Mouse (Mus musculus): ENCODE results near the gene Gm6020. TPM values are rescaled to one million over a fixed set of nuclear protein-coding genes. Genes with fewer than 3 reads are reported as not detected.
"Not testable (repeated sequence)": the region's sequence is repeated elsewhere in the genome, so short reads cannot be mapped to it uniquely, and the experiment has no call there.

Gene Gm6020
- not detected in 2 replicates for polyA plus RNA-seq (2015; fragmentation: Nextera tagmentation; extraction: Ambion mirVana)

GRCm38 (mm10) chr19:61183590-61183989, at the start of gene Gm6020:
Gene Gm6020 (plus strand): TSS chr19:61183890.
- H3K4me1 ChIP-seq; H3K4me3 ChIP-seq; H3K27ac ChIP-seq; ATAC-seq (ENCODE audit: low FRiP score, low read depth); H3K36me3 ChIP-seq; H3K9ac ChIP-seq; H3K4me2 ChIP-seq (replicated peaks); H3K27me3 ChIP-seq: not testable (repeated sequence)
- H3K9me3 ChIP-seq: peaks cover 27% of the 10 kb centered on the region
- 75% methylated on average over 2 of the region's 2 CpGs for WGBS

- no peak overlapping the region for H3K4me2 ChIP-seq (replicated peaks)
- H3K4me3 ChIP-seq: no peak overlapping the region
- peaks cover 4% of the 10 kb centered on the region for H3K36me3 ChIP-seq
- H3K27me3 ChIP-seq: no peaks in the 10 kb centered on the region
- no peak overlapping the region for H3K9ac ChIP-seq
- no peak overlapping the region for H3K27ac ChIP-seq
- ATAC-seq (ENCODE audit: low FRiP score, low read depth): no peak
- no peaks in the 10 kb centered on the region for H3K9me3 ChIP-seq
- H3K4me1 ChIP-seq: peaks cover 8% of the 10 kb centered on the region
These were observed 45.0 kb upstream of the Gm6020 start for GRCm38 (mm10) chr19:61138655-61139054.

GRCm38 (mm10) chr19:61140342-61141206, 43.1 kb upstream of the Gm6020 start, which contains the start of gene Zfp950:
Gene Zfp950 (minus strand): TSS chr19:61140840.
- Histone ChIP-seq H3K27me3 (no peaks in the 10 kb centered on the region), H3K27ac (0 out of 2 replicates have a peak within 1 kb of the TSS, but pooled peaks have one; percentile 52), H3K4me3 (peak within 1 kb of the TSS; percentile 81), H3K4me1 (peaks cover 8% of the 10 kb centered on the region), H3K4me2 (replicated peaks) (peak within 1 kb of the TSS; percentile 69), H3K9ac (peak within 1 kb of the TSS; percentile 86), H3K9me3 (no peaks in the 10 kb centered on the region), H3K36me3 (no peaks in the 10 kb centered on the region; the same call in none of the 2 replicates)
- peak; percentile 99 for ATAC-seq (ENCODE audit: low FRiP score, low read depth)
- under 1% methylated on average over 18 of the region's 18 CpGs for WGBS

- no peaks in the 10 kb centered on the region; the same call in 1 of the 2 replicates for H3K36me3 ChIP-seq
- 24% methylated on average over 4 of the region's 4 CpGs for WGBS
- no peak overlapping the region for H3K27ac ChIP-seq
- peaks cover 8% of the 10 kb centered on the region for H3K4me1 ChIP-seq
- peak overlapping the region; percentile 86 for H3K9ac ChIP-seq
- no peaks in the 10 kb centered on the region for H3K9me3 ChIP-seq
- H3K4me3 ChIP-seq: peak overlapping the region; percentile 81
- peak overlapping the region; percentile 69 for H3K4me2 ChIP-seq (replicated peaks)
- ATAC-seq (ENCODE audit: low FRiP score, low read depth): no peak
- no peaks in the 10 kb centered on the region for H3K27me3 ChIP-seq
These were observed 42.4 kb upstream of the Gm6020 start for GRCm38 (mm10) chr19:61141299-61141698.

DNA sequence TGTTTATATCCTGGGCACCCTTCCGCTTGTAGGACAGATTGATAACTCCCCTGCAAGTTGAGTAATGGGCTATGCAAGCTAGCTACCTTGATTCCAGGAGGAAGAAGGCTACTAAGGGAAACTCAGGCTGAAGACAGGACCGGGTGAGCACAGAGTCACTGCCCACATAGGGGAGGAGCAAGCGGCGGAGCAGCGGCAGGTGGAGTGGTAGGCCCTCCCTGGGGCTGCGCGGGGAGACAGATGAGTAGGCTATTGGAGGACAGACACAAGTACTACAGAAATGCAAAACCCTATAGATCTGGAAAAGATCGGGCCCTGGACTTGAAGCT, 32.4 kb upstream of the Gm6020 start:
- 8% methylated on average over 8 of the region's 8 CpGs for WGBS
- Histone ChIP-seq H3K36me3 (no peaks in the 10 kb centered on the region), H3K4me2 (replicated peaks) (peak overlapping the region; percentile 73), H3K9ac (peak overlapping the region; percentile 55), H3K9me3 (no peaks in the 10 kb centered on the region), H3K4me1 (no peaks in the 10 kb centered on the region), H3K27me3 (peaks cover 20% of the 10 kb centered on the region), H3K4me3 (peak overlapping the region; percentile 43), H3K27ac (no peak overlapping the region)
- peak; percentile 36; the same call in 1 of the 2 replicates for ATAC-seq (ENCODE audit: low FRiP score, low read depth)

GRCm38 (mm10) chr19:61151701-61152420, 31.8 kb upstream of the Gm6020 start:
- no peaks in the 10 kb centered on the region for H3K36me3 ChIP-seq
- WGBS: 8% methylated on average over 27 of the region's 27 CpGs
- peak overlapping the region; percentile 55 for H3K9ac ChIP-seq
- peak overlapping the region; percentile 43 for H3K4me3 ChIP-seq
- no peaks in the 10 kb centered on the region for H3K9me3 ChIP-seq
- H3K27ac ChIP-seq: no peak overlapping the region
- H3K4me1 ChIP-seq: no peaks in the 10 kb centered on the region
- H3K27me3 ChIP-seq: peaks cover 20% of the 10 kb centered on the region
- peak overlapping the region; percentile 73 for H3K4me2 ChIP-seq (replicated peaks)
- ATAC-seq (ENCODE audit: low FRiP score, low read depth): peak; percentile 19; the same call in 1 of the 2 replicates

DNA sequence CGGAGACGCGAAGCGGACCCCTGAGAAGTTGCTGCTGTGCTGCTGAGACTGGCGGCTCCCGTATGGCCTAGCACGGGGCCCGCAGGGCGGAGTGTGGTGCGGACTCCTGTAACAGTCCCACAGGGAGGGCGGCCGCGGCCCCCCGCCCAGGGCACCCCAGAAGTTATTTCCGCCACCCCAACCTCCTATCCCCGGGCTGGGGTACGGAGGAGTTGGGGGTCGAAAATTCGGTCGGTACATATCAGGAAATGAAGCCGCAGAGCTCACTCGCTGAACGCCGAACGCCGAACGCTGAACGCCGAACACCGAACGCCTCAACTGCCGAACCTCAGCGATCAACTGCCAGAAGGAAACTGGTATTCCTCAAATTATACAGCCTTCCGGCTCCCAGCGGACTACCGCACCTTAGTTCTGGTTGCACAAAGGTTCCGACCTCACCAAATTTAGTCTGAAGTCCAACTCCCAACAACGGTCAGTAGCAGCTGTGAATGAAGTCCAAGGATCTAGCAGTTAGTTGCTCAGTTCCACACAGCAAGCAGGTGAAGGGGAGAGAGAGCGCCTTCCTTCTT, 7.8 kb upstream of the Gm6020 start, which contains the start of gene Gm7102:
TSS of gene Gm7102 (minus strand) at position 554 of the 569 bp plus-strand sequence.
- Histone ChIP-seq H3K4me3 (peak within 1 kb of the TSS; percentile 43), H3K27me3 (peaks cover 11% of the 10 kb centered on the region), H3K4me2 (replicated peaks) (peak within 1 kb of the TSS; percentile 62), H3K27ac (no peak within 1 kb of the TSS), H3K9ac (peak within 1 kb of the TSS; percentile 55), H3K36me3 (no peaks in the 10 kb centered on the region), H3K9me3 (peaks cover 6% of the 10 kb centered on the region; the same call in 1 of the 2 replicates), H3K4me1 (no peaks in the 10 kb centered on the region)
- WGBS: 23% methylated on average over 39 of the region's 39 CpGs
- ATAC-seq (ENCODE audit: low FRiP score, low read depth): no peak

- Histone ChIP-seq H3K36me3 (no peaks in the 10 kb centered on the region), H3K9ac (no peak overlapping the region), H3K27me3 (no peaks in the 10 kb centered on the region), H3K4me2 (replicated peaks) (no peak overlapping the region), H3K4me1 (no peaks in the 10 kb centered on the region), H3K27ac (no peak overlapping the region), H3K4me3 (no peak overlapping the region), H3K9me3 (no peaks in the 10 kb centered on the region)
- no peak for ATAC-seq (ENCODE audit: low FRiP score, low read depth)
- WGBS: 14% methylated on average over 13 of the region's 13 CpGs
These were observed 15.6 kb downstream of the Gm6020 start for GRCm38 (mm10) chr19:61199316-61199715.

DNA sequence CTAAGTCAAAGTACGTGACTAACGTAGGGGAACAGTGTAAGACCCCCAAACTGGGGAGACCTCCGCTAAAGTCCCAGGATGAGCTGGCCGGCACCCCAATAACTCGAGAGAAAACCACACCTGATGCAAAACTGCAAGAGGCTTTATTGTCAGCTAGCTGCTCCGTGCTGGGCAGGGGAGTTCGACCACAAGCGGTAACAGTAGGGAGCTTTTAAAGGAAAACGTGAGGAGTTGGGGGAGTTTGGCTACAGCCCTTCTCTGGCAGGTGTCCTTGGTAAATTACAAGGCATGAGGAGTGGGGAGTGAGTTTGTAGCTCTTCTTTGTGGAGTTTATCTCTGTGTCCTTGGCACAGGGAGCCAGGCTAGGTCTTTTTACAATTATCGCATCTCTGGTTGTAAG, 16.1 kb downstream of the Gm6020 start:
- Histone ChIP-seq H3K4me1 (no peaks in the 10 kb centered on the region), H3K9me3 (no peaks in the 10 kb centered on the region), H3K27ac (no peak overlapping the region), H3K27me3 (no peaks in the 10 kb centered on the region), H3K4me2 (replicated peaks) (no peak overlapping the region), H3K4me3 (no peak overlapping the region), H3K36me3 (no peaks in the 10 kb centered on the region), H3K9ac (no peak overlapping the region)
- no peak for ATAC-seq (ENCODE audit: low FRiP score, low read depth)
- 15% methylated on average over 10 of the region's 10 CpGs for WGBS

DNA sequence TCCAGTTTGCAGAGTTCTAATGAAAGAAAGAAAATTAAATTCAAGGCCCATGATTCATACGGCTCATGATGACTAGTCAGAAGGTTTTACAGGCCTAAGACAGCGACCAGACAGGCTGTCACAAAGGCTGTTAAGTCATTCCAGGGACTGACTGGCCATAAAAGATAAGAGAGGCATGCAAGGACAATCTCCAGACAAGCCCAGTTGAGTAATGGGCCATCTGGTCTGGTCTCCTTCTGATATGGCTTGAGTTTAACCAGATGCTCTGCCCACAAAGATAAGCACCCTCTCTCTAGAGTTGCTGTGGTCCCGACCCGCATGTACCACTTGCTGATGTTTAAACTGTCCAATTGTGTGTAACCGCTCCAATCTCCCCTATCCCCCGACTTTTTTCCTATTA, 23.8 kb downstream of the Gm6020 start:
- not testable (repeated sequence) for H3K4me2 ChIP-seq (replicated peaks); H3K36me3 ChIP-seq; H3K27me3 ChIP-seq; H3K9ac ChIP-seq; ATAC-seq (ENCODE audit: low FRiP score, low read depth); H3K4me3 ChIP-seq; H3K9me3 ChIP-seq; H3K27ac ChIP-seq; H3K4me1 ChIP-seq
- 71% methylated on average over 6 of the region's 6 CpGs for WGBS

GRCm38 (mm10) chr19:61223706-61224328, 40.1 kb downstream of the Gm6020 start:
- Histone ChIP-seq H3K4me2 (replicated peaks) (no peak overlapping the region), H3K27ac (no peak overlapping the region), H3K36me3 (no peaks in the 10 kb centered on the region), H3K9ac (no peak overlapping the region), H3K4me3 (no peak overlapping the region), H3K4me1 (no peaks in the 10 kb centered on the region), H3K27me3 (0 out of 2 replicates have a peak, but pooled peaks cover 4% of the 10 kb centered on the region), H3K9me3 (no peaks in the 10 kb centered on the region)
- 88% methylated on average over 6 of the region's 6 CpGs for WGBS
- ATAC-seq (ENCODE audit: low FRiP score, low read depth): no peak
